Mouse (Mus musculus) heart, postnatal 10 days (tissue): ENCODE measurements at regions not wholly inside any gene's neighbourhood (a gene's known extent, or its start where the extent isn't known, plus 50 kb on each side); places are given as distances from the start of the nearest gene placed in this dataset.
"Not testable (repeated sequence)": the region's sequence is repeated elsewhere in the genome, so short reads cannot be mapped to it uniquely, and the experiment has no call there.

Source experiments
- DNase-seq, 2 experiments: peaks; one replicate each; pipeline ENCODE4 v3.0.0; 2021
- intact Hi-C: fragments of 180-260 bp; cut with DNase I; formaldehyde crosslinking; loops from one replicate; pipeline ENCODE4 v1.15.1; 2025

- intact Hi-C loops = no loop called here
Measured at GRCm38 (mm10) chr13:102016518-102016917, 248.5 kb upstream of the Pik3r1 start.

GRCm38 (mm10) chr13:102022273-102022672, 254.3 kb upstream of the Pik3r1 start:
- DNase-seq = no peak
- intact Hi-C loops = no loop called here

More at GRCm38 (mm10) chr13:102016518-102016917, 248.5 kb upstream of the Pik3r1 start:
- DNase-seq = no peak

GRCm38 (mm10) chr13:102022757-102023156, 254.7 kb upstream of the Pik3r1 start:
- DNase-seq = no peak
- intact Hi-C loops = no loop called here

GRCm38 (mm10) chr13:102023624-102024023, 255.6 kb upstream of the Pik3r1 start:
- intact Hi-C loops = no loop called here
- DNase-seq = no peak

- no peak for DNase-seq
- intact Hi-C loops = no loop called here
Measured at GRCm38 (mm10) chr13:102025138-102025537, 257.1 kb upstream of the Pik3r1 start.

GRCm38 (mm10) chr13:102025547-102025946, 257.5 kb upstream of the Pik3r1 start:
- DNase-seq, intact Hi-C loops: not testable (repeated sequence)

- peak in 1 of 2 experiments; percentile 17 for DNase-seq
Measured at GRCm38 (mm10) chr13:102031416-102031815, 263.4 kb upstream of the Pik3r1 start.

GRCm38 (mm10) chr13:102034484-102034883, 266.5 kb upstream of the Pik3r1 start:
- DNase-seq = no peak
- intact Hi-C loops = no loop called here

More at GRCm38 (mm10) chr13:102031416-102031815, 263.4 kb upstream of the Pik3r1 start:
- intact Hi-C loops = no loop called here

GRCm38 (mm10) chr13:102036001-102036400, 268.0 kb upstream of the Pik3r1 start:
- DNase-seq = peak; percentile 62 to 64
- intact Hi-C loops = loop anchor here (5.0 kb wide), 1 partner anchor 274 kb away; no protein-coding TSS in a partner anchor

- intact Hi-C loops = loop anchor here (5.0 kb wide), 1 partner anchor 275 kb away; no protein-coding TSS in a partner anchor
- no peak for DNase-seq
Measured at GRCm38 (mm10) chr13:102036819-102037624, 269.0 kb upstream of the Pik3r1 start.

GRCm38 (mm10) chr13:102060213-102060612, 292.2 kb upstream of the Pik3r1 start:
- intact Hi-C loops = no loop called here
- no peak for DNase-seq

- no peak for DNase-seq
- intact Hi-C loops = no loop called here
Measured at GRCm38 (mm10) chr13:102064590-102065273, 296.7 kb upstream of the Pik3r1 start.

- intact Hi-C loops = no loop called here
- DNase-seq = no peak
Measured at GRCm38 (mm10) chr13:102065274-102065640, 297.2 kb upstream of the Pik3r1 start.

- DNase-seq = peak; percentile 14 to 26
- intact Hi-C loops = no loop called here
Measured at GRCm38 (mm10) chr13:102065796-102066195, 297.8 kb upstream of the Pik3r1 start.

- no peak for DNase-seq
- intact Hi-C loops = no loop called here
Measured at GRCm38 (mm10) chr13:102070740-102071139, 302.7 kb upstream of the Pik3r1 start.

GRCm38 (mm10) chr13:102072366-102072765, 304.3 kb upstream of the Pik3r1 start:
- DNase-seq = no peak
- intact Hi-C loops = no loop called here

- DNase-seq = no peak
- intact Hi-C loops = no loop called here
Measured at GRCm38 (mm10) chr13:102087766-102088165, 319.7 kb upstream of the Pik3r1 start.

GRCm38 (mm10) chr13:102089551-102089950, 321.5 kb upstream of the Pik3r1 start:
- intact Hi-C loops = no loop called here
- DNase-seq = peak; percentile 11 to 15

- DNase-seq = no peak
- intact Hi-C loops = no loop called here
Measured at GRCm38 (mm10) chr13:102094193-102094592, 326.2 kb upstream of the Pik3r1 start.

- DNase-seq = no peak
- intact Hi-C loops = no loop called here
Measured at GRCm38 (mm10) chr13:102103161-102103560, 335.1 kb upstream of the Pik3r1 start.

GRCm38 (mm10) chr13:102106188-102106587, 338.2 kb upstream of the Pik3r1 start:
- no peak for DNase-seq
- intact Hi-C loops = no loop called here

GRCm38 (mm10) chr13:102108204-102108603, 340.2 kb upstream of the Pik3r1 start:
- intact Hi-C loops = no loop called here
- DNase-seq = no peak
